Mouse (Mus musculus): Measurements from ENCODE around the gene Mfrp. TPM values are rescaled to one million over a fixed set of nuclear protein-coding genes. Genes with fewer than 3 reads are reported as not detected.

Gene Mfrp
- polyA plus RNA-seq, 1 experiment from 2014 or later = not detected

DNA sequence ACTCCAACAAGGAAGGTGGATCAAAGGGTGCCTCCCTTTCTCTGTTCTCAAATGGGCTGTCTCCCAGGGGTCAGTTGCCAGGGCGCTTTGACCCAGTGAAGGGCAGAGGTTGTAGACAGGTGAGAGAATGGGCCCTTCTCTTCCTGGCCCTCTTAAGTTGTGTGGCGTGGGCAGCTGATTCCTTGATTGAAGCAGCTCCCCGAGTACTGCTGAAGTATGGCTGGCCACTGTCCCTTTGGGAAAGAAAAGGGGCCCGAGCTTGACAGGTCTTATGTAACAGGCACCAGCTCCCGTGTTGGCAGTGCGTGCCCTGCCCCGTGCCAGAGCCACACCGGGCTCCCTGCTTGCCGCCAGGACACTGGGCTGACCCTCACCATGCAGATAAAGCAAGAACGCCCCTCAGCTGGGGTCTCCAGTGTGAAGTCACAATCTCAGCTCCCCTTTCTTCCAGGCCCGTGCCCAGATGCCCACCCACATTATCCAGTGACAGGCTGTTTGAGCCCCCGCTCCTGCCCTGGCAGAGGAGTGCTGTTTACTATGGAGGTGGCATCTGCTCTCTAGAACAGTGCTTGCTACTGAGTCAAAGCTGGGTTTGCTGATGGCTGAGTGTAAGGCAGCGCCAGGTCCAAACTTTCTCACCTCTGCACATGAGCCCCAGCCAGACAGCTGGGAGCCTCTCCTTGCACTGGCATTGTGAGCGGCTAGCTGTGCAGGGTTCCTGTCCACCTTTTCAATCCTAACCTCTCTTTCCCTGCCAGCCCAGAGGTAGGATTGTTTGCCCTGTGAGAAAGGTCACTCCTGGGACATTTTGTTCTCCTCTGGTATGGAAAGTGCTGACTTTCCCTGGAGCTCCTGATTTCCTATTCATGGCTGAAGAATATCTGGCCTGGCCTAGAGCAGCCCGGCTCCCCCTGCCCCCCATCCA, 15.5 kb upstream of the Mfrp start:
- H3K4me1 ChIP-seq (replicated peaks) = peaks cover 80% of the 10 kb centered on the region
- H3K27ac ChIP-seq (ENCODE audit: poor library complexity, severe bottlenecking) = peak overlapping the region; percentile 88
- H3K4me3 ChIP-seq = peak overlapping the region; percentile 73
- peaks cover 11% of the 10 kb centered on the region; the same call in 1 of the 2 replicates for H3K27me3 ChIP-seq (replicated peaks)
- peak overlapping the region; percentile 93 for H3K9ac ChIP-seq
- H3K4me2 ChIP-seq = peak overlapping the region; percentile 96
- 54% methylated on average over 15 of the region's 15 CpGs for WGBS
- peaks cover 15% of the 10 kb centered on the region for H3K36me3 ChIP-seq
- no peaks in the 10 kb centered on the region for H3K9me3 ChIP-seq (replicated peaks)
- no peak for ATAC-seq (ENCODE audit: insufficient number of reproducible peaks, low FRiP score)

DNA sequence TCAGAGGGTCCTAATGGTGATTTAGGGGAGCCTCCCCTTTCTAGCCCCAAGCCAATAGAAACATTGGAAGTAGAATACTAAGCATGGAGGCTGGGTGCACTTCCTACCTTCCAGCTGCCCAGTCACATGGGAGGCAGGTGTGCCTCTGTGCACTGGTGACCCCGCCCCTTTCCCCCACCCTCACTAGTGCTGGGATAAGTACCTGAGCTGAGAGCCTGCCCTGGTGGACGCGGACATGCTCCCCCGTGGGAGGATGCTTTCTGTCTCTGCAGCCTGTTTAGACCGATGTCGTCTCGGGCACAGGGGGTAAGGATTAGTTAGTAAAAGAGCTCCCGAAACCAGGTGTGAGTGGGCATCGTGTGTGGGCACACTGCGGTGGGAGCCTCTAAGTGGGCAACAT, 14.6 kb upstream of the Mfrp start:
- ATAC-seq (ENCODE audit: insufficient number of reproducible peaks, low FRiP score) = no peak
- Histone ChIP-seq H3K27me3 (replicated peaks) (peaks cover 11% of the 10 kb centered on the region; the same call in 1 of the 2 replicates), H3K27ac (ENCODE audit: poor library complexity, severe bottlenecking) (peak overlapping the region; percentile 88), H3K4me1 (replicated peaks) (peaks cover 73% of the 10 kb centered on the region), H3K4me2 (peak overlapping the region; percentile 96), H3K9me3 (replicated peaks) (no peaks in the 10 kb centered on the region), H3K36me3 (peaks cover 24% of the 10 kb centered on the region), H3K4me3 (peak overlapping the region; percentile 73), H3K9ac (0 out of 2 replicates have a peak overlapping the region, but pooled peaks have one; percentile 47)
- 35% methylated on average over 10 of the region's 10 CpGs for WGBS

DNA sequence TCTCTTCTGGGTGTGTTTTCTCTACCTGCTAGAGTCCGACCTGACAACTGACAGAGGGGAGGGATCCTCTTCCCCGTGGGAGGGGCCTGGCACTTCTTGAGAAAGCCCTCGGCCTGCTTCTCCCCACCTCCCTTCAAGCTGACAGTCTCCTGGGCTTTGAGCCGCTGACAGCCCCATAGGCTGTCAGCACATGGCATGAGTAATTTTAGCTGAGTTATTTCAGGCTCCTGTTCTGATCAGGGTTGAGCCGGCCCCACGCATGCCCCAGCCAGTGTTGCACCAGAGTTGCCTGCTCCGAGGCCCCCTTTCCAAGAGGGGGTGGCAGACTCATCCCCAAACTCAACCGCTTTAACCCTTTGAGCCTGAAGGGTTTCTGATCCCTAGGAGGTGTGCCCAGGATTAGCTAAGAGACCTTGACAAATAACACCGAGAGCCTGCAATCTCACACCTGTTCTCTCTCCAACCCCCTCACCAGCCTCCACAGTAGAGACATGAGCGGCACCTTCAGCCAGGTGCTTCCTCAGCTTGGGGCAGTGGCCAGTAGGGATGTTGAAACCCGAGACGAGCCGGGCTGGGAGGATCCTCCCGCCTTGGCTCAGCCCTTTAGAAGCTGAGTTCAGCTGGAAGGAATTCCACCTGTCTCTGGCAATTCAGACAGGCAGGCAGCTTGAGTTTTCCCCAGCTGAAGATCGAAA, 13.6 kb upstream of the Mfrp start:
- Histone ChIP-seq H3K9me3 (replicated peaks) (no peaks in the 10 kb centered on the region), H3K27ac (ENCODE audit: poor library complexity, severe bottlenecking) (peak overlapping the region; percentile 88), H3K4me2 (peak overlapping the region; percentile 96), H3K9ac (peak overlapping the region; percentile 47), H3K4me3 (peak overlapping the region; percentile 73), H3K36me3 (peaks cover 34% of the 10 kb centered on the region), H3K27me3 (replicated peaks) (peaks cover 11% of the 10 kb centered on the region; the same call in 1 of the 2 replicates), H3K4me1 (replicated peaks) (peaks cover 64% of the 10 kb centered on the region)
- WGBS = 6% methylated on average over 15 of the region's 15 CpGs
- peak; percentile 60 for ATAC-seq (ENCODE audit: insufficient number of reproducible peaks, low FRiP score)

DNA sequence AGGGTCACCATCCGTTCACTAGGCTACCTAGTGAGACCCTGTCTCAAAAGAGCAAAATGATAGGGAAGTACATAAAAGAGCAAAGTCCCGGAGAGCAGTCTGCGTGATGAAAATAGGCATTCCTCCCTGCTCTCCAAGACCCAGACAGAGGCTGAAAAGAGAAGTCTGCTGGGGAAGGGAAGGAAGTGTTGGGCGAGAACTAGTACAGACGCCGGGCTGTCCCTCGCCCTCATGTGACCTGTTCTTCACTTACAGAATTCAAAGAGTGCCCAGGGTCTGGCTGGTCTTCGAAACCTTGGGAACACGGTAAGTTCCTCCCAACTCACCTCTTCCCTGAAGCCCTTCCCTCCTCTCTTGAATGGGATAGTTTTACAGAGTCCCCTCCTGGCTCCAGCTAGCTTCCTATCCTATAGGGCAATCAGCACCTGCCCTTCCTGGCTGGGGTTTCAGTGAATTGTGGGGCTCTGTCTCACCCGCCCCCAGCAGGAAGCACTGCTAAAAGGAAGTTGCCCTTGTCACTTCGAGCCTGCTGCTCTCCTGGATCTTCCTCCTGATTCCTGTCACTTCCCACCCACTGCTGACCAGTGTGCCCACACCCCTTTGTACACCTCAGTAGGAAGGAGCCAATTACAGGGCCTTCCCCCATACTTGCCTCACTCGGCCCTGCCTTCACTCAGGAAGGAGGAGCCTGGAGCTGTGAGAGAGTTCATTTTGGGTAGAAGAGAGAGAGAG, 12.5 kb upstream of the Mfrp start:
- Histone ChIP-seq H3K4me2 (peak overlapping the region; percentile 96), H3K9ac (0 out of 2 replicates have a peak overlapping the region, but pooled peaks have one; percentile 48), H3K4me3 (no peak overlapping the region), H3K36me3 (peaks cover 41% of the 10 kb centered on the region), H3K27me3 (replicated peaks) (peaks cover 11% of the 10 kb centered on the region; the same call in 1 of the 2 replicates), H3K9me3 (replicated peaks) (no peaks in the 10 kb centered on the region), H3K4me1 (replicated peaks) (peaks cover 59% of the 10 kb centered on the region), H3K27ac (ENCODE audit: poor library complexity, severe bottlenecking) (peak overlapping the region; percentile 88)
- 25% methylated on average over 12 of the region's 12 CpGs for WGBS
- no peak for ATAC-seq (ENCODE audit: insufficient number of reproducible peaks, low FRiP score)

GRCm38 (mm10) chr9:44093612-44094503, 7.7 kb upstream of the Mfrp start:
- WGBS = 42% methylated on average over 24 of the region's 24 CpGs
- Histone ChIP-seq H3K9me3 (replicated peaks) (no peaks in the 10 kb centered on the region), H3K27ac (ENCODE audit: poor library complexity, severe bottlenecking) (peak overlapping the region; percentile 6; the same call in 1 of the 2 replicates), H3K27me3 (replicated peaks) (no peaks in the 10 kb centered on the region), H3K4me1 (replicated peaks) (peaks cover 52% of the 10 kb centered on the region), H3K36me3 (peaks cover 50% of the 10 kb centered on the region), H3K4me3 (no peak overlapping the region), H3K4me2 (no peak overlapping the region), H3K9ac (no peak overlapping the region)
- peak; percentile 44; the same call in 1 of the 2 replicates for ATAC-seq (ENCODE audit: insufficient number of reproducible peaks, low FRiP score)

DNA sequence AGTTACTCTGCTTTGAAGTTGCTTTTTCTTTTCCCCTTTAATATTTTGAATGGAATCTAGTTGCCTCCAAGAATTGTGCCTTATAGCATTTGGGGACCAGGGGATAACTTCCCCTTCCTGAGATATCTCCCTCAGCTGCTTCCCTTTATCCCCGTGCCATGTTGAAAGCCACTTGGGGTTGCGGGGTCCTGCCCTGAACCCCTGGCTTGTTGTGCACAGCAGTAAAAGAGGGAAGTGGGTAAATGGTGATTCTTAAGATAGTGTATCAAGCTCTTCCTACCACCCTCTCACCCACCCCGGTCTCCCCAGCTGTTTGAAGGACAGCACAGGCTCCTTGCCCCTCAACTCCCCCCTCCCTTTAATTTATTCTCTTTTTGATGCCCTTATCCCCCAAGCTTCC, 6.8 kb upstream of the Mfrp start:
- WGBS = 83% methylated on average over 3 of the region's 3 CpGs
- Histone ChIP-seq H3K4me3 (no peak overlapping the region), H3K27me3 (replicated peaks) (no peaks in the 10 kb centered on the region), H3K36me3 (peaks cover 48% of the 10 kb centered on the region), H3K4me1 (replicated peaks) (peaks cover 43% of the 10 kb centered on the region), H3K9ac (no peak overlapping the region), H3K27ac (ENCODE audit: poor library complexity, severe bottlenecking) (no peak overlapping the region), H3K4me2 (no peak overlapping the region), H3K9me3 (replicated peaks) (no peaks in the 10 kb centered on the region)
- no peak for ATAC-seq (ENCODE audit: insufficient number of reproducible peaks, low FRiP score)

DNA sequence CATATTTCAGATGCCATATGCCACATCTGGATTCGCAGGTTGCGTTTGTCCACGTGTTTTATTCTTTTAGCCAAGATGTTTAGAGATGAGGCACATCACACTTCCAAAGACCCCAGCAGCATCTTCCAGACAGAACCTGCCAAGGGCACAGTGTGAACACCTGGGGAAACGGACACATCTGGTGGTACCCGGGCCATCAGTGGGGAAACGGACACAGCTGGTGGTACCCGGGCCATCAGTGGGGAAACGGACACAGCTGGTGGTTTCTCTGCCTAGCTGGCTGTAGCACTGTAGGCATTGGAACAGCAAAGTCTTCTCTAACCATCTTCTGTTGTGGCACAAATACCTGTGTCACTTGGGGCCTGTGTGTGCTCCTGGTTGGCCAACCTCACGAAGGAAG, 5.7 kb upstream of the Mfrp start:
- Histone ChIP-seq H3K4me3 (no peak overlapping the region), H3K36me3 (peaks cover 37% of the 10 kb centered on the region), H3K27me3 (replicated peaks) (no peaks in the 10 kb centered on the region), H3K4me2 (no peak overlapping the region), H3K9ac (no peak overlapping the region), H3K4me1 (replicated peaks) (peaks cover 38% of the 10 kb centered on the region), H3K9me3 (replicated peaks) (no peaks in the 10 kb centered on the region), H3K27ac (ENCODE audit: poor library complexity, severe bottlenecking) (peak overlapping the region; percentile 90; the same call in 1 of the 2 replicates)
- WGBS = 86% methylated on average over 9 of the region's 9 CpGs
- no peak for ATAC-seq (ENCODE audit: insufficient number of reproducible peaks, low FRiP score)

DNA sequence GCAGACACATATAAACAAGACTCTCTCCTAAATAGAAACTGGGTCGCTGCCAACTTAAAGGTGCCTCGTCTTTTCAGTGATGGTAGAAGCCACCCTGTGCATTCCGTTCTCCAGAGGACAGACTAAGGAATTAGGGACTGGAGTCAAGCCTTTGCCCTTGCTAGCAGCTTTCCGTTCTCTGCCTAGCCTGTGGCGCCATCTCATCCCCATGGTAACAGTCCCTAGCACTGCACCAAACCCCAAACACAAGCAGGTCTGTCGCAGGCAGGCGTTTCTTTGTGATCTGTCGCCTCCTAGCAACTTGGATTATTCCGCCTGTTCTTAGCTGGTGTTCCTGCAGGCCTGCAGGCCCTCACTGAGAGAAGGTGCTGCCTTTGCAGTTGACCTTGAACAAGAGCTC, 5.0 kb upstream of the Mfrp start:
- ATAC-seq (ENCODE audit: insufficient number of reproducible peaks, low FRiP score) = peak; percentile 43
- H3K4me3 ChIP-seq = no peak overlapping the region
- H3K27ac ChIP-seq (ENCODE audit: poor library complexity, severe bottlenecking) = peak overlapping the region; percentile 90
- WGBS = 21% methylated on average over 9 of the region's 9 CpGs
- H3K4me2 ChIP-seq = no peak overlapping the region
- peaks cover 30% of the 10 kb centered on the region for H3K36me3 ChIP-seq
- H3K9me3 ChIP-seq (replicated peaks) = no peaks in the 10 kb centered on the region
- H3K4me1 ChIP-seq (replicated peaks) = peaks cover 38% of the 10 kb centered on the region
- H3K9ac ChIP-seq = no peak overlapping the region; the same call in 1 of the 2 replicates
- H3K27me3 ChIP-seq (replicated peaks) = no peaks in the 10 kb centered on the region

GRCm38 (mm10) chr9:44104881-44105280, 3.4 kb downstream of the Mfrp start:
- no peaks in the 10 kb centered on the region for H3K9me3 ChIP-seq (replicated peaks)
- H3K4me2 ChIP-seq = no peak overlapping the region
- 86% methylated on average over 7 of the region's 7 CpGs for WGBS
- H3K36me3 ChIP-seq = peaks cover 11% of the 10 kb centered on the region
- no peak for ATAC-seq (ENCODE audit: insufficient number of reproducible peaks, low FRiP score)
- H3K4me3 ChIP-seq = no peak overlapping the region
- peaks cover 38% of the 10 kb centered on the region for H3K4me1 ChIP-seq (replicated peaks)
- H3K9ac ChIP-seq = no peak overlapping the region
- H3K27me3 ChIP-seq (replicated peaks) = no peaks in the 10 kb centered on the region
- no peak overlapping the region for H3K27ac ChIP-seq (ENCODE audit: poor library complexity, severe bottlenecking)

GRCm38 (mm10) chr9:44105781-44106180, 4.3 kb downstream of the Mfrp start:
- Histone ChIP-seq H3K27ac (ENCODE audit: poor library complexity, severe bottlenecking) (no peak overlapping the region), H3K9me3 (replicated peaks) (no peaks in the 10 kb centered on the region), H3K4me3 (no peak overlapping the region), H3K36me3 (peaks cover 11% of the 10 kb centered on the region), H3K27me3 (replicated peaks) (no peaks in the 10 kb centered on the region), H3K9ac (no peak overlapping the region), H3K4me2 (no peak overlapping the region), H3K4me1 (replicated peaks) (peaks cover 47% of the 10 kb centered on the region)
- WGBS = 84% methylated on average over 10 of the region's 10 CpGs
- ATAC-seq (ENCODE audit: insufficient number of reproducible peaks, low FRiP score) = no peak

All from heart, embryonic 12.5 days (tissue).